Mouse (Mus musculus) kidney, embryonic 16.5 days (tissue): ENCODE measurements around the gene Asap3. TPM values are rescaled to one million over a fixed set of nuclear protein-coding genes. Genes with fewer than 3 reads are reported as not detected.

Experiments used
- ATAC-seq: fragments of 200-750 bp; cut with Nextera tagmentation; 2 replicates; pipeline ENCODE4 v1.8.0; 2017; ENCODE audit warnings: moderate TSS enrichment; ENCODE audit not compliant: low FRiP score, low TSS enrichment
- H3K27ac ChIP-seq: fragments of 300-500 bp; sonication (generic); 2 replicates; pipeline ENCODE4 v1.5.1; 2014; ENCODE audit warnings: low read length
- H3K27me3 ChIP-seq: fragments of 300-500 bp; sonication (generic); 2 replicates; pipeline ENCODE4 v1.6.1; 2014; ENCODE audit warnings: low read length, control low read depth, mixed read lengths; ENCODE audit not compliant: insufficient read depth
- H3K36me3 ChIP-seq: fragments of 300-500 bp; sonication (generic); 2 replicates; pipeline ENCODE4 v1.6.1; 2014; ENCODE audit warnings: low read length, control low read depth, mixed read lengths; ENCODE audit not compliant: insufficient read depth
- H3K4me1 ChIP-seq: fragments of 300-500 bp; sonication (generic); 2 replicates; pipeline ENCODE4 v1.6.1; 2014; ENCODE audit warnings: low read length, control low read depth, mixed read lengths; ENCODE audit not compliant: insufficient read depth
- H3K4me2 ChIP-seq: fragments of 300-500 bp; sonication (generic); replicated peaks from 2 replicates; pipeline ENCODE4 v1.6.1; 2014; ENCODE audit warnings: low read depth, low read length
- H3K4me3 ChIP-seq: fragments of 300-500 bp; sonication (generic); 2 replicates; pipeline ENCODE4 v1.5.1; 2014; ENCODE audit warnings: mild to moderate bottlenecking, low read length
- H3K9ac ChIP-seq: fragments of 300-500 bp; sonication (generic); replicated peaks from 2 replicates; pipeline ENCODE4 v1.6.1; 2014; ENCODE audit warnings: low read length
- H3K9me3 ChIP-seq: fragments of 300-500 bp; sonication (generic); 2 replicates; pipeline ENCODE4 v1.6.1; 2016; ENCODE audit warnings: low read length, control low read depth
- WGBS: fragments of 180-500 bp; shearing (Covaris S2); extraction: QIAGEN DNeasy Blood & Tissue Kit; methylation state at CpG from one replicate; pipeline ENCODE4 v1.1.7; 2014; 5-methylcytosine and 5-hydroxymethylcytosine counted together
- polyA plus RNA-seq: library from polyadenylated mRNA; unstranded; fragments of >200 nt; fragmentation: Nextera tagmentation; extraction: Ambion mirVana; gene quantifications from 2 replicates; pipeline ENCODE4 v1.2.1, GENCODE M21; 2015

Asap3 gene
- polyA plus RNA-seq, 1 experiment from 2014 or later, result 5.8 TPM

GRCm38 (mm10) chr4:136283783-136284182, 77.6 kb downstream of the Asap3 start:
- H3K27ac ChIP-seq, result peak overlapping the region; percentile 89
- H3K4me2 ChIP-seq, result no peak overlapping the region
- WGBS, result 50% methylated on average over 2 of the region's 2 CpGs
- H3K36me3 ChIP-seq, result peaks cover 16% of the 10 kb centered on the region
- no peak for ATAC-seq
- H3K9me3 ChIP-seq, result peaks cover 4% of the 10 kb centered on the region; the same call in 1 of the 2 replicates
- no peaks in the 10 kb centered on the region for H3K27me3 ChIP-seq
- no peak overlapping the region for H3K9ac ChIP-seq
- H3K4me3 ChIP-seq, result no peak overlapping the region
- peaks cover 34% of the 10 kb centered on the region for H3K4me1 ChIP-seq

- 32% methylated on average over 5 of the region's 5 CpGs for WGBS
- H3K4me2 ChIP-seq, result peak within 1 kb of the TSS; percentile 83
- peak within 1 kb of the TSS; percentile 76 for H3K4me3 ChIP-seq
- H3K36me3 ChIP-seq, result peaks cover 23% of the 10 kb centered on the region
- peak within 1 kb of the TSS; percentile 75 for H3K9ac ChIP-seq
- peaks cover 34% of the 10 kb centered on the region for H3K4me1 ChIP-seq
- peak within 1 kb of the TSS; percentile 89 for H3K27ac ChIP-seq
- no peak for ATAC-seq
- H3K27me3 ChIP-seq, result no peaks in the 10 kb centered on the region
- peaks cover 4% of the 10 kb centered on the region; the same call in 1 of the 2 replicates for H3K9me3 ChIP-seq
Observed at GRCm38 (mm10) chr4:136284455-136284854, 78.3 kb downstream of the Asap3 start, which contains the start of gene Zfp46. Zfp46 (plus strand) TSS chr4:136284683.

DNA sequence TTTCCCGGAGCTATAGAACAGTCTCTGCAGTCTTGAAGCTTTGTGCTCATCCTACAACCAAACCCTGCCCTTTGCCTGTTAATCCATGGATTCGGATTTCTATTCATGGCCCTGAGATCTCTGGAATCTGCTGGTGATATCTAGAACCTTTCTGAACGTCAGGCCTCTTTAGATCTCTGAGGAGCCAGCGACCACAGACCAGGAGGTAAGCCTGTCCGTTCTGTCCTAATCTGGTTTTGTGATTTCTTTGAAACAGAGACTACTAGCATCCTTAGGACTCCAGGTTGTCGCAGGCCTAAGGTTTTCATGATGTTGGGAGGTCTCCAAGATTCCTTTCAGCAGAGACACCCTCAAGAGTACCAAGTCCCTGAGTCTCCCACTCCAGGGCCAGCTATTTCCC, 78.7 kb downstream of the Asap3 start:
- Histone ChIP-seq H3K4me2 (peak overlapping the region; percentile 83), H3K4me3 (peak overlapping the region; percentile 76), H3K4me1 (peaks cover 34% of the 10 kb centered on the region), H3K27ac (peak overlapping the region; percentile 89), H3K27me3 (no peaks in the 10 kb centered on the region), H3K9ac (peak overlapping the region; percentile 75), H3K9me3 (peaks cover 4% of the 10 kb centered on the region; the same call in 1 of the 2 replicates), H3K36me3 (peaks cover 27% of the 10 kb centered on the region)
- 0 out of 2 replicates have a peak, but pooled peaks have one; percentile 0 for ATAC-seq
- 26% methylated on average over 6 of the region's 6 CpGs for WGBS

GRCm38 (mm10) chr4:136285348-136285810, 79.2 kb downstream of the Asap3 start:
- H3K4me1 ChIP-seq, result peaks cover 34% of the 10 kb centered on the region
- under 1% methylated on average over 25 of the region's 25 CpGs for WGBS

DNA sequence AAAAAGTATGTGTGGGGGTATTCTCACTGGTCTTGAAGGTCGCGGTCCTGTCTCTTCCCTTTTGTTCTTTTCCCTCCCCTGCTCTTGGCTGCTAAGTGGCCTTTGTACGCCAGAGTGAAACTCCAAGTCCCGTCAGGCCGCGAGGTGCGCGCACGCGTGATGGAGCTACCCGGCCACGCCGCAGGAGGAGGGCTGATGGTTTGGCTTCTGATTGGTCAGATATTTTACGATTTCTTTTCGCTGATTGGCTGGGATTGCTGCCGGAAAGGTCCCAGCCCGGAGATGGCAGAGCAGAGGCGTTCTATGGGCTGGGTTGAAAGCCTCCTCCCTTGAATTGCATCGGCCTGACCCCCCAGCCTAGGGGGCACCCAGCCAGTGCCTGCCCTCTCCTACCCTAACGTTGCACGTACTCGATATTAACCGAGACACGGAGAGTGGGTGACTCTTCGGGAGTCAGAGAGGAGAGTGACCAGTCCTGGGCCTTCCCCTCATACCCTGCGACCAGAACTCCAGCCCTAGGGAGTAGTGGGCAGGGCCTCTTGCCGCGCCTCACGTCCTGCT, 79.7 kb downstream of the Asap3 start:
- H3K4me1 ChIP-seq, result peaks cover 34% of the 10 kb centered on the region
- under 1% methylated on average over 29 of the region's 29 CpGs for WGBS
- no peaks in the 10 kb centered on the region for H3K27me3 ChIP-seq
- H3K9me3 ChIP-seq, result peaks cover 4% of the 10 kb centered on the region; the same call in 1 of the 2 replicates
- peak overlapping the region; percentile 78 for H3K9ac ChIP-seq
- peak; percentile 92 for ATAC-seq
- H3K27ac ChIP-seq, result peak overlapping the region; percentile 89
- H3K4me3 ChIP-seq, result peak overlapping the region; percentile 76
- H3K4me2 ChIP-seq, result peak overlapping the region; percentile 83
- peaks cover 37% of the 10 kb centered on the region for H3K36me3 ChIP-seq

More at GRCm38 (mm10) chr4:136285348-136285810, 79.2 kb downstream of the Asap3 start:
- Histone ChIP-seq H3K27me3 (no peaks in the 10 kb centered on the region), H3K4me3 (peak overlapping the region; percentile 76), H3K4me2 (peak overlapping the region; percentile 83), H3K9ac (peak overlapping the region; percentile 75), H3K27ac (peak overlapping the region; percentile 89), H3K9me3 (peaks cover 4% of the 10 kb centered on the region; the same call in 1 of the 2 replicates), H3K36me3 (peaks cover 32% of the 10 kb centered on the region)
- peak; percentile 97 for ATAC-seq

DNA sequence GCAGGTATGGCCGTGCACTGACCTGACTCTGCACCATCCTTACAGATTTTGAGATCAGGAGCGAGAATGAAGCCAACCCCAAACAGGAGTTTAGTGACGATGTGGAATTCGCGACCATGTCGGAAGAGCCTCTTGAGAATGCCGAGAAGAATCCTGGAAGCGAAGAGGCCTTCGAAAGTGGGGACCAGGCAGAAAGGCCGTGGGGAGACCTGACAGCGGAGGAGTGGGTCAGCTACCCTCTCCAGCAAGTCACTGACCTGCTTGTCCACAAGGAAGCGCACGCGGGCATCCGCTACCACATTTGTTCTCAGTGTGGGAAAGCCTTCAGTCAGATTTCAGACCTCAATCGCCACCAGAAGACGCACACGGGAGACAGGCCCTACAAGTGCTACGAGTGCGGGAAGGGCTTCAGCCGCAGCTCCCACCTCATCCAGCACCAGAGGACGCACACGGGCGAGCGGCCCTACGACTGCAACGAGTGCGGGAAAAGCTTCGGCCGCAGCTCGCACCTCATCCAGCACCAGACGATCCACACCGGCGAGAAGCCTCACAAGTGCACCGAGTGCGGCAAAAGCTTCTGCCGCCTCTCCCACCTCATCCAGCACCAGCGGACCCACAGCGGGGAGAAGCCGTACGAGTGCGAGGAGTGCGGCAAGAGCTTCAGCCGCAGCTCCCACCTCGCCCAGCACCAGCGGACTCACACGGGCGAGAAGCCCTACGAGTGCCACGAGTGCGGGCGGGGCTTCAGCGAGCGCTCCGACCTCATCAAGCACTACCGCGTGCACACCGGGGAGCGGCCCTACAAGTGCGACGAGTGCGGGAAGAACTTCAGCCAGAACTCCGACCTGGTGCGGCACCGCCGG, 84.0 kb downstream of the Asap3 start:
- H3K4me2 ChIP-seq, result no peak overlapping the region
- H3K27me3 ChIP-seq, result no peaks in the 10 kb centered on the region
- H3K9ac ChIP-seq, result no peak overlapping the region
- H3K4me1 ChIP-seq, result peaks cover 10% of the 10 kb centered on the region
- H3K36me3 ChIP-seq, result peaks cover 69% of the 10 kb centered on the region
- H3K27ac ChIP-seq, result no peak overlapping the region
- H3K4me3 ChIP-seq, result no peak overlapping the region
- ATAC-seq, result no peak
- H3K9me3 ChIP-seq, result peaks cover 4% of the 10 kb centered on the region; the same call in 1 of the 2 replicates
- 59% methylated on average over 66 of the region's 66 CpGs for WGBS

DNA sequence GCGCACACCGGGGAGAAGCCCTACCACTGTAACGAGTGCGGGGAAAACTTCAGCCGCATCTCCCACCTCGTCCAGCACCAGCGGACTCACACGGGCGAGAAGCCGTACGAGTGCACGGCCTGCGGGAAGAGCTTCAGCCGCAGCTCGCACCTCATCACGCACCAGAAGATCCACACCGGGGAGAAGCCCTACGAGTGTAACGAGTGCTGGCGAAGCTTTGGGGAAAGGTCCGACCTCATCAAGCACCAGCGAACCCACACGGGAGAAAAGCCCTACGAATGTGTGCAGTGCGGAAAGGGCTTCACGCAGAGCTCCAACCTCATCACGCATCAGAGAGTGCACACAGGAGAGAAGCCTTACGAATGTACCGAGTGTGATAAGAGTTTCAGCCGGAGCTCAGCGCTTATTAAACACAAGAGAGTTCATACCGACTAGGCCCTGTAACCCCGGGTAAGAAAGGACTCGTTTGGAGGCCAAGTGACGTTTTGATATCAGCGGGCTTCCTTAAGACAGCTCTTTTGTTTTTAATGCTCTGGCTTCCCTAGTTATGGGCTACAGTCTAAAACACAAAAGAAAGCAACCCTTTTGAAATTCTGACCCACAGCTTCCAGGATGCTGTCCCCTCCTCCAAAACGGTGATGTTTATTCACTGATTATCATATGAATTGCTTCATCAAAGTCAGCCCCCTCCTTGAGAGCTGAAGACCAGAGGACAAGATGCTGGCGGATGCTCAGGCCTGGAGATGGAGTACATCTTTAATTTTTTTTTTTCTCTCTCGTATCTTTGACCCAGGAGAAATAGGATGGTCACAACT, 84.8 kb downstream of the Asap3 start:
- no peak for ATAC-seq
- no peak overlapping the region for H3K9ac ChIP-seq
- peaks cover 10% of the 10 kb centered on the region for H3K4me1 ChIP-seq
- no peaks in the 10 kb centered on the region for H3K27me3 ChIP-seq
- no peak overlapping the region for H3K4me2 ChIP-seq
- no peak overlapping the region for H3K27ac ChIP-seq
- H3K4me3 ChIP-seq, result no peak overlapping the region
- peaks cover 69% of the 10 kb centered on the region for H3K36me3 ChIP-seq
- peaks cover 4% of the 10 kb centered on the region; the same call in 1 of the 2 replicates for H3K9me3 ChIP-seq
- WGBS, result 67% methylated on average over 39 of the region's 39 CpGs

- Histone ChIP-seq H3K27me3 (no peaks in the 10 kb centered on the region), H3K27ac (no peak overlapping the region), H3K9me3 (peaks cover 4% of the 10 kb centered on the region; the same call in 1 of the 2 replicates), H3K4me2 (no peak overlapping the region), H3K9ac (no peak overlapping the region), H3K4me1 (peaks cover 7% of the 10 kb centered on the region), H3K36me3 (peaks cover 69% of the 10 kb centered on the region), H3K4me3 (no peak overlapping the region)
- WGBS, result 90% methylated on average over 6 of the region's 6 CpGs
- no peak for ATAC-seq
Observed at GRCm38 (mm10) chr4:136291692-136292091, 85.5 kb downstream of the Asap3 start.
